Mouse (Mus musculus) regulatory T cell (primary cell): ENCODE measurements at regions not wholly inside any gene's neighbourhood (a gene's known extent, or its start where the extent isn't known, plus 50 kb on each side); places are given as distances from the start of the nearest gene placed in this dataset.

Source experiments
- in situ Hi-C: fragments of 300-600 bp; cut with MboI, MseI; formaldehyde crosslinking; loops from one replicate; pipeline ENCODE4 v1.15.1; 2025; ENCODE audit warnings: high pct_unique_total_duplicates

GRCm38 (mm10) chr4:33552856-33553255, 242.7 kb downstream of the Rngtt start:
- in situ Hi-C loops, result loop anchor here (5.0 to 25.0 kb wide), 2 partner anchors 154 to 684 kb away; no protein-coding TSS in a partner anchor

DNA sequence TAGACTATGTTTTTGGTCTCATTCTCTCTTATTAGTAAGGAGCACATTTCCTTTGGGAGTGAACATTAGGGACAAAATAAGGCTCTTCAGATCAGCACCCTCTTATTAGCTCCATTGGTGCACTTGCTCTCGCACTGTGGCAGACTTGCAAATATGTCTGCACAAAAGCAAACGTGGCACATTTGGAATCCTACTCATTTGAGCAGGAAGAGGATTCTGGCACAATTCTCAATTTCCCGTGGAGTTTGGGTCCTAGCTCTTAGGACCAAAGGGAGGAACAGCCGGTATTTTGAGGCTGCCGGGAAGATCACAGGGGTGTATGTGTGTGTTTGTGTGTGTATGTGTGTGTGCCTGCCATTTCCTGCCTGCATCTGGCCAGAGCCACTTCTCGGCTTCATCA, 244.5 kb downstream of the Rngtt start:
- in situ Hi-C loops, result loop anchor here (5.0 to 25.0 kb wide), 2 partner anchors 153 to 683 kb away; no protein-coding TSS in a partner anchor

DNA sequence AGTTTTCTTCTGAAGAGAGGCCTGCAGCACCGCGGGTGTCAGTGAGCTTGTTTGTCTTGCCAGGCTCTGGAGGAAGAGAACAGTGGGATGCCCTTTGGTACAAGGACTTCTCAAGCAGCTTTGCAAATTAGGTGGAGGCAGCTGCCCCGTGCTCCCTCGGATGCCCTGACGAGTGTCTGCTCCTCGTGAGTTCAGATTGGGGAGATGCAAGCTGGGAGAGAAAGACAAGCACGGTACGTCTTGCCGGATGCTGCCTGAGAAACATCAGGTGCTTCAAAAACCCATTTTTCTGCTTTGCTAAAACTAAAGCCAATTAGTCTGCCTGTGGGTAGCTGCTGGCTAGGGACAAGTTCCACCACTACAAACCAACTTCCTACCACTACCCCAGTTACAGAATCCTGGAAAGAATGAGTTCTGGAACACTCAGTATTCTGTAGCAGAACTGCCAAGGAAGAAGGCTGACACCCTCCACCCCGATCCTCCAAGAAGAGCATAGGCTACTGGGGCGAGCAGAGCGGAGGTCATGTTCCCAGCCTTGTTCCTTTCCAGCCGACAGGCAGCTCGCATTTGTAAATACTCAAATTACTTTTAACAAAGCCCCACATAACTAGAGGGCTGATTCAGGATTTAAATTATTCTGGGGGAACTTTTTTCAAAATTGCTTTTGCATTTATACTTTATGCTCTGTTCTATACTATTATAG, 245.3 kb downstream of the Rngtt start:
- in situ Hi-C loops, result loop anchor here (25.0 kb wide), 1 partner anchor 682 kb away; no protein-coding TSS in a partner anchor

- in situ Hi-C loops, result loop anchor here (25.0 kb wide), 1 partner anchor 681 kb away; no protein-coding TSS in a partner anchor
Observed at GRCm38 (mm10) chr4:33555966-33556365, 245.9 kb downstream of the Rngtt start.

DNA sequence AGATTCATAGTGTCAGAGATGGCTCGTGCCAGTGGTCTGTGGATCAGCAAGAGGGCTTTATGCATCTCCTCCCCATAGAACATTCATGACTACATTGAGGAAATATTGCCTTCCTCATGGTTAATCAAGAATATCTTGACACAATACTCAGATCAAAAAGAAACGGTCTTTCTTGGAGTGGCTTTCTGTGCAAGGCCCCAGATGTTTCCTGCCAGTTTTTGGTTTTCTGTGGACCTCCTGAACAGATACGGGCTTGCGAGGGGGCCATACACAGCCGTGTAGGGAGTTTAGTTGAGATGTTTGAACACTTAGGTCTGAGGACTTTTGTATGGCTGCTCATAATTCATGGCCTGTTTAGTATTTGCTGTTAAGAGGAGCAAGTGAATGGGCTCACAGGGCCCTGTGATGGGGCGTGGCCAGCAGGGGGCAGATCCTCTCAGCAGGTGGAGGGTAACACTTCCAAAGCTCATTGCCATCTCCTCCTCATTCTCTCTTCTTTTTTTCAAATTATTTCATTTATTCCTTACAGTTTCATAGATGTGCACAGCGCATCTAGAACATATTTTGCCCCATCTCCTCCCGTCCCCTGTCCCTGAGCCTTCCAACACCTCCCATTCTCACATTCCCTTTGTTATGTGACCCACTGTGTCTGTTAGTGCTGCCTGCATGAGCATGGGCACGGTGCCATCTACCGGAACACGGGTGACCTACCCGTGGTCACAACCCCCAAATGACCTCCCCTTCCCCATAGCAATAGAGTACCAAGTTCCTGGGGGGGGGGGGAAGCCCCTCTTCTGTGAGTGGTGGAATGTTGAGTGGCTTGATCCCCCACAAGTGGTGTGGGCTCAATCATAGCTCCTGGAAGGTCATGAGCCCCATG, 246.8 kb downstream of the Rngtt start:
- in situ Hi-C loops, result loop anchor here (25.0 kb wide), 1 partner anchor 680 kb away; no protein-coding TSS in a partner anchor

GRCm38 (mm10) chr4:33570274-33570673, 260.2 kb downstream of the Rngtt start:
- in situ Hi-C loops, result loop anchor here (25.0 kb wide), 1 partner anchor 667 kb away; no protein-coding TSS in a partner anchor

DNA sequence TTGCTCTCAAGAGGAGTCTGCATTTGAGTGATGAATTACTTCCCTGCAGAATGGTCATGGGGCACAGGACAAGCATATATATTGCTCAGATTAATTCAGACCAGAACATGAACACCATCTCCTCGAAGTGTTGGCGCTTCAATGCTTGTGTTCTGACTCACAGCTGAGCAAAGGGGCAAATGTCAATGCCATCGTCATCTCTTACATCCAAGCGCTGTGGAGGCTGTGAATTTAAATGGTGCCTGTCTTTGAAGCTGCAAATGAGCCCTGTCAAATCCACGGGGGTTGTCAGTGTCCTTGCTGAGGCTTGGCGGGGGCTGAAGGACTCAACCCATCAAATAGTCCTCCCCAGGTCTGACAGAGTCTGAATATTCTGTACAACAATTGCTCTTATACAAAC, 261.2 kb downstream of the Rngtt start:
- in situ Hi-C loops, result loop anchor here (25.0 kb wide), 1 partner anchor 666 kb away; no protein-coding TSS in a partner anchor

GRCm38 (mm10) chr4:33577631-33578030, 267.5 kb downstream of the Rngtt start:
- in situ Hi-C loops, result no loop called here

DNA sequence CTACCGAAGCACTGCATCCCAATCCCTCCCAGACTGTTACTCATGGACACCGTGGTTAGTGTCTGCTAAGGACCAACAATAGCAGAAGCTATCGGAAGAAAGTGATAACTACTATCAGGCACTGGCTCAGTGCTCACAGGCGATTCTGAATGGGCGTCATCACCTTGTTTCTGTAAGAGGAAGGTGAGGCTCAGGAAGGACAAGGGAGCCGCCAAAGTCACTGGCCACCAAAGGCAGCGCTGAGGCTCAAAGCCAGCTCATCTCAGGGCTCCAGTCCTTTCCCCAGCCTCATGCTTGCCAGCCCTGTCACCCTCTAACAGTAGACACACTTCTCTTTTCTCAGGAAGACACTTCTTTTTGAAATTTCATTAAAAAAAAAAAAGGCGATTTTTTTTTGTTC, 270.4 kb downstream of the Rngtt start:
- in situ Hi-C loops, result loop anchor here (10.0 kb wide), 2 partner anchors 984 to 1246 kb away; no protein-coding TSS in a partner anchor

GRCm38 (mm10) chr4:33581180-33581591, 271.1 kb downstream of the Rngtt start:
- in situ Hi-C loops, result loop anchor here (10.0 kb wide), 2 partner anchors 984 to 1246 kb away; no protein-coding TSS in a partner anchor

DNA sequence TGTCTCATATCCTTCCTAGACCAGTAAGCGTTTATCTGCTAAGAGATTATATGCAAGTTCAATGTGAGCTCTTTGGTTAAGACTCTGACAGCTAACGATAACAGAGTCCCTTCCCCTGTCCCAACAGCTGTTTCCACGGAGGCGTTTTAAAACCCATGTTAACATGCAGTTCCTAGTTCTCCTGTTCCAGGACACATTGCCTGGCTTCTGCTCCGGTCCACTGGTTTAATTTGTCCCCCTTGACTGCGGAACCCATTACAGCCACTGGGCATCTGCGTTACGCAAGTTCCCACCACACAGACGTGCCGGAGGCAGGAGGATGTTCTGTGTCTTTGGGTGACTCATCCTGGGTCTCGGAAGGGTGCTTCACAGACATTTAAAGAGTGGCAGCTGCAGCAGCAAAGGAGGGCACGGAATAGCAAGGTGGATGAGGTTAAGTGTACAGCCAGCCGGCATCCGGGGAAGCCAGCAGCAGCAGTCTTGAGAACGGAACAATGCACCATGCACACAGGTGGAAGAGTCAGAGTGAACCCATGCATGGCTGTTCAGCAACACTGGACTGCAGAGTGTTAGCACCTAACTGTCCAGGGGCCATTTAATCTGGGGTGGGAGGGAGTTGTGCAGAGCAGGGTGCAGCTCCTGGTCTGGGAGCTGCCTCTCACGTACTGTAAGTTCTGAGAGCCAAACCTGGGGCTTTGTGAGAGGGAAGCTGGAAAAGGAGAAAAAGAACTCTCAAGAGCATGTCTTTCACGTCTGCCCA, 271.8 kb downstream of the Rngtt start:
- in situ Hi-C loops, result loop anchor here (10.0 kb wide), 2 partner anchors 983 to 1247 kb away; no protein-coding TSS in a partner anchor

- in situ Hi-C loops, result loop anchor here (10.0 kb wide), 2 partner anchors 982 to 1248 kb away; no protein-coding TSS in a partner anchor
Observed at GRCm38 (mm10) chr4:33582986-33583720, 273.0 kb downstream of the Rngtt start.

GRCm38 (mm10) chr4:33583979-33584907, 274.1 kb downstream of the Rngtt start:
- in situ Hi-C loops, result loop anchor here (10.0 kb wide), 2 partner anchors 981 to 1249 kb away; no protein-coding TSS in a partner anchor

DNA sequence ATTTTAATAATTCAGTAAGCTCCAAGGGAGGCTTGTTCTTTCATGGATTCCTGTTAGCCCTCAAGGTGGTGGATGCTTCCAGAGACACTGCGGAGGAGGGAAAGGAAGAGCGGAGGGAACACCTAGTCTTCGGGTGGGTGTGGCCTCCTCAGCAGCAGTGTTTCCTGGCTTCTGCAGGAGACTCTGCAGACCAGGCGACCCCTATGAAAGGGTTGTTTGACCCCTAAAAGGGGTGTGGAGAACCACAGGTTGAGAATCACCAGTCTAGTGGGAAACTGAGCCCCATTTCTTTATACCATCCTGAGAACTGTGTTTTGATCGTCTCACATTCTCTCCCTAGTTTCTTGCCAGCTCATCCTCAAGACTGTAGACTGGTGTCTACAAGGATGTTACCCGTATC, 275.7 kb downstream of the Rngtt start:
- in situ Hi-C loops, result loop anchor here (10.0 kb wide), 2 partner anchors 979 to 1251 kb away; no protein-coding TSS in a partner anchor

DNA sequence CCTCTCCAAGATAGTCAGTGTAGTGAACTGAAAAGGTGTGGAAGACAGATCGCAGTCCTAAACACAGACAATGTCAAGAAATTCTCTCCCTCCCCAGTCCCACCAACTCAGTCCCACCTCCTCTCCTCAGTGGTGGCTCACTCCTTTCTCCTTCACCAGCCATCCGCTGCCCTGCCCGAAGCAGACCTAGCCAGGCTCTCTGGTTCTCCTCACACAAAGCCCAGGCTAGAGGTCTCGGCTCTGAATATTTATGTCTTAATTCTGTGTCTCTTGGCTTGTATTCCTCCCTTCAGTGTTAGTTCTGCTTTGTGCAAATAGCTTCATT, 276.1 kb downstream of the Rngtt start:
- in situ Hi-C loops, result loop anchor here (10.0 kb wide), 2 partner anchors 979 to 1251 kb away; no protein-coding TSS in a partner anchor

DNA sequence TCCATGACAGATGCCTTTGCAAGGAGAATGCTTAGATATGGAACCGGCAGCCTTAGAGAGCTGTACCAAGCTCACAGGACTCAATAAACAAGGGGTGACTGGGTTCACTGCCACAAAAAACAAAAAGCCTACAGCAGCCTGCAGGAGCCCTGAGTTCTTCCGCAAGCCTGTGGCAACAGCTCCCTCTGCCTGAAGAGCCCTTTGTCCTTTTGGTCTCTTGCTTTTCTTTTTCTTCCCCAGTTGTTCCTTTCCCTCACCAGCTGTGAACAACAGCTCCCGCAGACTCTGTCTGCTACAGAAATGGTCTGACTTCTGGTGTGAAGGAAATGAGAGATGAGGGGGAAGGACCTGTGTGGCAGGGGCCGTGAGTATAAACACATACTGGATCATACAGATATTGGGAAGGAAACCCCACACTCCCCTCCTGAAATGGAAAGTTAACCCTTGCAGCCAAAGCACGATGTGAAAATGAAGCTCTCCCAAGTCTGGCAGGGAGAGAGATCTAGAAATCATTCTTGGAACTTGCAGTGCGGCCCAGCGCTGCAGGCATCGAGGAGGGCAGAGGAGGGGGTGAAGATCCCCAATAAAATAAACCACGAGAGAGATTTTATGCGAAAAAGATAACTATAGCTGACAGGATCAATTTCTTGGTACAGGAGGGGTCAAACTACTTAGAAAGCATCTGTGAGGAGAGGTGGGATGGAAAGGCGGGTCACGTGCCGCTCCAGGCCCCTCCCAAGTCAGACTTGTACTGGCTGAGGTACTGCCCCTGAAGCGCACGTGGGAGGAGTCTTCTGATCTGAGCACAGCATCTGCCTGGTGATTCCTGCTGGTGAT, 276.7 kb downstream of the Rngtt start:
- in situ Hi-C loops, result loop anchor here (10.0 kb wide), 2 partner anchors 978 to 1252 kb away; no protein-coding TSS in a partner anchor

GRCm38 (mm10) chr4:33587666-33588065, 277.6 kb downstream of the Rngtt start:
- in situ Hi-C loops, result loop anchor here (10.0 kb wide), 2 partner anchors 977 to 1253 kb away; no protein-coding TSS in a partner anchor

DNA sequence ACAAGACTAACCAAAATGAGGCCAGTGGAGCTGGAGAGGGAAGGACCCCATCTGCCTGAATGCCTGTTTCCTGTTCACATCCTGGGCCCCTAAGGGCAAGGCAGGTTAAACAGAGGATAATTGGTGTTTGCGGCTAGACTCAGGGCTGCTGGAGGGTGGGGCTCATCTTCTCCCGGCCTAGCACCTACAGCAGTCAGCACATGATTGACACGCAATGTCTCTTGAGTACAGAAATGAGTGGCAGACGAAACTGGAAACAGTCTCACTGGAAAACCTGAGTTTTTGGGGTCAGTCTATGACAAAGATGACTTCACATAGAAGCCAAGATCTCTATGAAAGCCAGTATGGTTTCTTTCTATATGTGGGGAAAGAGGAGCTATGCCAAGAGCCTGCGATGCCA, 278.0 kb downstream of the Rngtt start:
- in situ Hi-C loops, result loop anchor here (10.0 kb wide), 2 partner anchors 977 to 1253 kb away; no protein-coding TSS in a partner anchor
